Mouse (Mus musculus) limb, embryonic 11.5 days (tissue): ENCODE measurements around the gene Ptgis. TPM values are rescaled to one million over a fixed set of nuclear protein-coding genes. Genes with fewer than 3 reads are reported as not detected.
"Not testable (repeated sequence)": the region's sequence is repeated elsewhere in the genome, so short reads cannot be mapped to it uniquely, and the experiment has no call there.

Source experiments
- ATAC-seq: fragments of 200-750 bp; cut with Nextera tagmentation; 2 replicates; pipeline ENCODE4 v1.8.0; 2017; ENCODE audit warnings: low read depth; ENCODE audit not compliant: insufficient number of reproducible peaks, low FRiP score, low TSS enrichment
- DNase-seq: peaks from one replicate; pipeline ENCODE4 v3.0.0-alpha.2; 2015; ENCODE audit warnings: low spot score
- H3K27ac ChIP-seq: fragments of 300-500 bp; sonication (generic); replicated peaks from 2 replicates; pipeline ENCODE4 v1.5.1; 2014; ENCODE audit warnings: low read depth, mild to moderate bottlenecking, low read length
- H3K27me3 ChIP-seq: fragments of 300-500 bp; sonication (generic); 2 replicates; pipeline ENCODE4 v1.6.1; 2014; ENCODE audit warnings: mild to moderate bottlenecking, low read length, mixed read lengths; ENCODE audit not compliant: control insufficient read depth, insufficient read depth
- H3K36me3 ChIP-seq: fragments of 300-500 bp; sonication (generic); 2 replicates; pipeline ENCODE4 v1.6.1; 2014; ENCODE audit warnings: mild to moderate bottlenecking, low read length, moderate library complexity, mixed read lengths; ENCODE audit not compliant: control insufficient read depth, insufficient read depth
- H3K4me1 ChIP-seq: fragments of 300-500 bp; sonication (generic); 2 replicates; pipeline ENCODE4 v1.6.1; 2014; ENCODE audit warnings: low read length, mixed read lengths; ENCODE audit not compliant: control insufficient read depth, insufficient read depth
- H3K4me2 ChIP-seq: fragments of 300-500 bp; sonication (generic); 2 replicates; pipeline ENCODE4 v1.6.1; 2014; ENCODE audit warnings: low read depth, mild to moderate bottlenecking, moderate library complexity; ENCODE audit not compliant: severe bottlenecking
- H3K4me3 ChIP-seq: fragments of 300-500 bp; sonication (generic); 2 replicates; pipeline ENCODE4 v1.5.1; 2014; ENCODE audit warnings: low read depth, low read length
- H3K9ac ChIP-seq: fragments of 300-500 bp; sonication (generic); 2 replicates; pipeline ENCODE4 v1.6.1; 2014; ENCODE audit warnings: mild to moderate bottlenecking, low read length
- H3K9me3 ChIP-seq: fragments of 300-500 bp; sonication (generic); 2 replicates; pipeline ENCODE4 v1.6.1; 2016; ENCODE audit warnings: low read length; ENCODE audit not compliant: control insufficient read depth
- WGBS: fragments of 180-500 bp; shearing (Covaris S2); extraction: QIAGEN DNeasy Blood & Tissue Kit; methylation state at CpG from one replicate; pipeline ENCODE4 v1.1.7; 2014; 5-methylcytosine and 5-hydroxymethylcytosine counted together
- polyA plus RNA-seq: library from polyadenylated mRNA; unstranded; fragments of >200 nt; fragmentation: Nextera tagmentation; extraction: Ambion mirVana; gene quantifications from 2 replicates; pipeline ENCODE4 v1.2.1, GENCODE M21; 2014

Gene Ptgis
- polyA plus RNA-seq, 1 experiment from 2014 or later: 19.6 TPM

DNA sequence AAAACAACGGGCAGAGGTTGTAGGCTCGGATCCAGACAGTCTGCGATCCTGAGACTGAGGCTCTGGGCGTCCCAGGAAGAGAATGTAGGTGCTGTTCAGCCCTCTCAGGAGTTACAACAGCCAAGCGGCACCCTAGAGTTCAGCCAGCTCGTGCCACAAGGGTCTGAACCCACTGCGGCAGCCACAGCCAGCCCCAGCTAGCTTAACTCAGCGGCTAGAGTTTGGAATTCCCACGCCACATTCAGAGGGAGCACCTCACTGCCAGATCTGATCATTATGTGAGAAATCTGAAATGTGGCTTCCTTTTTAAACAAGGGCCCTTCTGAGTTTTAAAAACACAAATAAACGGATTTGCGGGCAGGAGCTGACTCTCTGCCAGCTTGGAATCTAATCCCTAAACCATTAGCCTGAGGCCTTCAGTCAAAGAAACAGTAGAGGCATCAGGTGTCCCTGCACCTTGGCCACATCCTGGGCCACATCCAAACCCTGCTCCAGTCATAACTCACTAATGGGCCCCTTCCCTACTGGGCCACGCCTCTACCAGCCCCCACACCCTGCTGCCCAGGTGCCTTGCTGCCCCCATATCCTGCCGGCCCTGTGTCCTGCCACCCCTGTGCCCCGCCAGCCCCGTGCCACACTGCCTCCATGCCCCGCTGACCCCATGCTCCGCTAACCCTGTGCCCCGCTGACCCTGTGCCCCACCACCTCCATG, 34.3 kb downstream of the Ptgis start:
- H3K9me3 ChIP-seq: no peaks in the 10 kb centered on the region
- no peak overlapping the region for H3K27ac ChIP-seq
- no peaks in the 10 kb centered on the region for H3K4me1 ChIP-seq
- DNase-seq (no peak), ATAC-seq (no peak)
- no peaks in the 10 kb centered on the region for H3K36me3 ChIP-seq
- no peak overlapping the region for H3K4me3 ChIP-seq
- H3K27me3 ChIP-seq: no peaks in the 10 kb centered on the region
- no peak overlapping the region for H3K4me2 ChIP-seq
- WGBS: 92% methylated on average over 18 of the region's 18 CpGs
- no peak overlapping the region for H3K9ac ChIP-seq

- 82% methylated on average over 5 of the region's 5 CpGs for WGBS
- not testable (repeated sequence) for H3K36me3 ChIP-seq, H3K4me3 ChIP-seq, H3K9me3 ChIP-seq, H3K9ac ChIP-seq, H3K27me3 ChIP-seq, H3K4me1 ChIP-seq, H3K27ac ChIP-seq, H3K4me2 ChIP-seq, ATAC-seq, DNase-seq
Measured at GRCm38 (mm10) chr2:167204686-167205085, 35.7 kb downstream of the Ptgis start.

DNA sequence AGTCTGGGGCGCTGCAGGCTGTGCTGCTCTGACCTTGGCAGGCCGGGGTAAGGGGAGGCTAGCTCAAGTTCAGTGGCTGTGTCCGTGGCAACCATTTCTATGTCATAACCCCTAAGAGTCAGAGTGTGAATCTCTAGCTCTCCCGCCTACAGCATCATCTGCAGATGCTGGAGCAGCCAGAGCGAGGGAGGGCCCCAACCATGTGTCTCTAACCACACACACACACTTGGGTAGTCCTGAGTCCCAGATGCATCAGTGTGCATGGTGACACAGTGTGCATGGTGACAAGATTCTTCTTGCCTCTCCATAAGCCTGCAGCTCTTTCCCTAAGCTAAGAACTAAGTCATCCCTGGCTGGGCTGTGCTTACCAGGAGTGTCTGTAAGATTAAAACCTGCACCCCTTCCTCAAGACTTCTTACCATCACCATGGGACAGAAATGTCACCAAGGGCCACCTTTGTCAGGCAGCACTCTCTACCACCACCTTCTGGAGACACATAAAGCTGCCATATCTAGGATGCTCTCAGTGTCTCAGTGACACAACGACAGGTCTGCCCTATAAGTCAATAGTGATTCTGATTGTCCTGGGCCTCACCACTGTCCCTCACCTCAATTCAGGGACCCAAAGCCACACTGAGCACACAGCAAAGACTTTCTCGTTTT, 36.8 kb downstream of the Ptgis start:
- no peaks in the 10 kb centered on the region for H3K36me3 ChIP-seq

DNA sequence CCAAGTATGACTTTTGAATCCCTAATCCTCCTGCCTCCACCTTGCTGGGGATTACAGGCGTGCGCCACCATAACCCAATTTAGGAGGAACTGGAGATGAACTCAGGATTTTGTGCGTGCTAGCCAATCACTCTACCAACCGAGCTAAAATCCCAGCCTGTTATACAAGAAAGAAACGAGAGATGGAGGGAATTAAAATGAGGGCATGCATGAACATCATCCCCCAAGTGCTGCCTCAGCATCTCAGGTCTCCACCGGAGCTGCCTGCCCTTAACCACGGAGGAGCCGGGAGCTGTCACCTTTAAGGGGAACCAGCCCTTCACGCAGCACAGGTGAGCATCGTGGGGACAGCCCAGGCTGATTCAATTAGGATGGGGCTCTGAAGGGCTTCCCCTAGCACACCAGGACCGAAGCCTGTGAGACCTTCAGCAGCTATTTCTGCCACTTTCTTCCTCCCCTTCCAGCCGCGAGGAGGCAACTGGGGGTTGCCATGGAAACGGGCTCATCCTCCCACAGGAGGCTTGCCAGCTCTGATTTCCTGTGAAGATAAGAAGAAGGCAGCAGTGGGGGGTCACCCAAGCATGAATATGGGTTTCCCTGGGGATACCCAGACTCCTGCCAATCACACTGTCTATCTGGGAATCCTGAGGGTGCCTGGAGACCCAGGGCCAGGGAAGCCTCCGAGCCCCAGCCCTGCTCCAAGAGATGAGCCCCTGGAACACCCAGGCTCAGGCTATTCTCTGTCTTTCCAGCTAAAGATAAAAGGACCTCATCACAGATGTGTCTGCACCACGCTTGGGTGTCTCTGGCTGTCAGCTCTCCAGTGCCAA, 38.7 kb downstream of the Ptgis start:
- no peak for DNase-seq
- Histone ChIP-seq H3K27me3 (no peaks in the 10 kb centered on the region), H3K9ac (no peak overlapping the region), H3K4me1 (no peaks in the 10 kb centered on the region), H3K4me2 (no peak overlapping the region), H3K4me3 (no peak overlapping the region), H3K9me3 (no peaks in the 10 kb centered on the region), H3K36me3 (no peaks in the 10 kb centered on the region), H3K27ac (no peak overlapping the region)
- ATAC-seq: no peak
- WGBS: 54% methylated on average over 16 of the region's 16 CpGs

More for the DNA sequence above, 36.8 kb downstream of the Ptgis start:
- WGBS: 85% methylated on average over 7 of the region's 7 CpGs
- ATAC-seq (no peak), DNase-seq (no peak)
- no peaks in the 10 kb centered on the region for H3K27me3 ChIP-seq
- no peaks in the 10 kb centered on the region for H3K9me3 ChIP-seq
- H3K4me1 ChIP-seq: no peaks in the 10 kb centered on the region
- no peak overlapping the region for H3K4me2 ChIP-seq
- no peak overlapping the region for H3K4me3 ChIP-seq
- H3K9ac ChIP-seq: no peak overlapping the region
- no peak overlapping the region for H3K27ac ChIP-seq

GRCm38 (mm10) chr2:167198660-167199427, 41.6 kb downstream of the Ptgis start:
- Histone ChIP-seq H3K4me2 (no peak overlapping the region), H3K27ac (no peak overlapping the region), H3K4me3 (no peak overlapping the region), H3K9ac (no peak overlapping the region), H3K9me3 (no peaks in the 10 kb centered on the region), H3K36me3 (no peaks in the 10 kb centered on the region), H3K27me3 (no peaks in the 10 kb centered on the region), H3K4me1 (no peaks in the 10 kb centered on the region)
- 54% methylated on average over 13 of the region's 13 CpGs for WGBS
- DNase-seq (peak; percentile 30), ATAC-seq (no peak)

DNA sequence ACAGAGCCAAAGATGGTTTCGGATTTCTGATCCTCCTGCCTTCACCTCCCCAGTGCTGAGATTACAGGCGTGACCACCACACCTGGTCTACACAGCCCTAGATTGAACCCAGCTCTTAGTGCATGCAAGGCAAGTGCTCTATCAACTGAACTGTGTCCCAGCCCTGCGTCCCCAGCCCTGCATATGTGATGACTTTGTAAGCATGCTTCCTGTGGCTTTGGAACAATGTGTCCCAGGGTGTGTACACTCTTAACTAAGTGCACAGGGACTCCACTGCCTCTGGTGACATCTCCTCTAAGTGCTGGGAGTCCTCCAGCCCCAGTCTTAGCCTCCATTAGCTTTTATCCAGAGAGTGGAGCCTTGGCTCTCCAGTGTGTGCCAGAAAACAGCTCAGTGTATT, 47.0 kb downstream of the Ptgis start:
- H3K27me3 ChIP-seq: peaks cover 33% of the 10 kb centered on the region
- no peaks in the 10 kb centered on the region for H3K9me3 ChIP-seq
- H3K27ac ChIP-seq: no peak overlapping the region
- no peaks in the 10 kb centered on the region for H3K36me3 ChIP-seq
- no peak overlapping the region for H3K4me2 ChIP-seq
- H3K9ac ChIP-seq: no peak overlapping the region
- H3K4me3 ChIP-seq: no peak overlapping the region
- ATAC-seq: no peak
- 81% methylated on average over 3 of the region's 3 CpGs for WGBS
- DNase-seq: no peak
- peaks cover 9% of the 10 kb centered on the region for H3K4me1 ChIP-seq

DNA sequence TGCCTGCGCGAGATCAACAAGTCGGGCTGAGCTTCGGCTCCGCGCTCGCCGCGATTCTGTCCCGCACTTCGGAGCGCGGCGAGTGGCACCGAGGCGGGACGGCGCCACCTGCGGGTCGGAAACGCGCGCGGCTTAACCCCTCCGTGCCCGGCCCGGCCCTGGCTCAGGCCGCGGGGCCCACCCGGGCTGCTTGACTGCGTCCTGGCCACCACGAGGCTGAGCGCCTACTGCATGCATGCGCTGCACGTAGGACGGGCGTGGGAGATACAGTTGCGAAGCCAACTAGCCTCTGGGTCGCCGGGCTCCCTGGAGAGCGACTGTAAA, 50.4 kb downstream of the Ptgis start, which contains the start of gene Kcnb1:
TSS of gene Kcnb1 (minus strand) at position 80 of the 324 bp plus-strand sequence.
- Histone ChIP-seq H3K4me3 (peak within 1 kb of the TSS; percentile 39), H3K4me2 (peak within 1 kb of the TSS; percentile 87), H3K4me1 (peaks cover 9% of the 10 kb centered on the region), H3K27ac (no peak within 1 kb of the TSS), H3K9me3 (no peaks in the 10 kb centered on the region), H3K27me3 (peaks cover 57% of the 10 kb centered on the region), H3K36me3 (no peaks in the 10 kb centered on the region), H3K9ac (peak within 1 kb of the TSS; percentile 45)
- ATAC-seq (no peak; the same call in 1 of the 2 replicates), DNase-seq (peak; percentile 75)
- WGBS: under 1% methylated on average over 41 of the region's 41 CpGs
